Mouse (Mus musculus): ENCODE measurements around the gene Pou2f3. TPM values are rescaled to one million over a fixed set of nuclear protein-coding genes. Genes with fewer than 3 reads are reported as not detected.

Gene Pou2f3
- polyA plus RNA-seq (2016; fragmentation: Nextera tagmentation; extraction: Ambion mirVana) = 0.10 TPM in 1 of 2 replicates, not detected in the other

DNA sequence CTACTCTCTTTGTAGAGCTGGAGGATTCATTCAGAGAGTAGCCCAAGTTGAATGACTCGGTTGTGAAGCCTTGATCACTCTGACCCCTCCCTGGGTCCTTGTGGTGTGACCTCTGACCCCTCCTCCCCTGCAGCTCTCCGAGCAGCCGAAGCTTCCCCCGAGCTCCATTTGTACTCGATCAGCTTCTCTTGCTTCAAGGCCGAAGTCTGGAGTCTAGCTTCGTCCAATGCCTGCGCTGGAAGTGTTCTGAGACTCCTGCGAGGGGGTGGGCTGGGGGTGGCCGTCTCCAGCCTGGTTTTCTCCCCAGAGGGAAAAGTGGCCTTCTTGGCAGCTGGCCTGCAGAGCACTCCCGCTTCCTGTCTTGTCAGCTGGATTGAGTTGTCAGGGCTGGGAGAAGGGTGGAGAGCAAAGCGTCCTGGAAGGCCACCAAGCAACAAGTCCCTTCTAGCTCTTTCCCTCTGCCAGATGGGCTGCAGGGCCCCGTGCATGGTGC is at the start of gene Pou2f3:
TSS of gene Pou2f3 (minus strand) at position 180 of the 493 bp plus-strand sequence.
- 0 out of 2 replicates have a peak within 1 kb of the TSS, but pooled peaks have one; percentile 5 for H3K27ac ChIP-seq
- H3K27me3 ChIP-seq (ENCODE audit: insufficient read depth, poor library complexity, severe bottlenecking) = peaks cover 37% of the 10 kb centered on the region
- WGBS = 8% methylated on average over 13 of the region's 13 CpGs
- peak within 1 kb of the TSS; percentile 28 for H3K4me3 ChIP-seq
- no peak for DNase-seq (ENCODE audit: low spot score)
- no peaks in the 10 kb centered on the region for H3K9me3 ChIP-seq
- no peaks in the 10 kb centered on the region for H3K36me3 ChIP-seq
- peaks cover 34% of the 10 kb centered on the region for H3K4me1 ChIP-seq

GRCm38 (mm10) chr9:43253271-43253681 is 43.1 kb upstream of the Pou2f3 start:
- DNase-seq (ENCODE audit: low spot score) = no peak
- H3K4me3 ChIP-seq = no peak overlapping the region

GRCm38 (mm10) chr9:43252790-43253189 is 42.6 kb upstream of the Pou2f3 start:
- Histone ChIP-seq H3K36me3 (no peaks in the 10 kb centered on the region), H3K27ac (peak overlapping the region; percentile 77), H3K4me3 (no peak overlapping the region), H3K27me3 (ENCODE audit: insufficient read depth, poor library complexity, severe bottlenecking) (peaks cover 6% of the 10 kb centered on the region; the same call in 1 of the 2 replicates), H3K4me1 (peaks cover 28% of the 10 kb centered on the region), H3K9me3 (no peaks in the 10 kb centered on the region)
- WGBS = 56% methylated on average over 3 of the region's 3 CpGs
- no peak for DNase-seq (ENCODE audit: low spot score)

More at GRCm38 (mm10) chr9:43253271-43253681, 43.1 kb upstream of the Pou2f3 start:
- Histone ChIP-seq H3K9me3 (no peaks in the 10 kb centered on the region), H3K27me3 (ENCODE audit: insufficient read depth, poor library complexity, severe bottlenecking) (peaks cover 6% of the 10 kb centered on the region; the same call in 1 of the 2 replicates), H3K36me3 (no peaks in the 10 kb centered on the region), H3K4me1 (peaks cover 28% of the 10 kb centered on the region), H3K27ac (peak overlapping the region; percentile 77)
- 26% methylated on average over 5 of the region's 5 CpGs for WGBS

- no peak overlapping the region for H3K4me3 ChIP-seq
- 88% methylated on average over 2 of the region's 2 CpGs for WGBS
- H3K36me3 ChIP-seq = no peaks in the 10 kb centered on the region
- H3K4me1 ChIP-seq = peaks cover 25% of the 10 kb centered on the region
- no peak for DNase-seq (ENCODE audit: low spot score)
- H3K9me3 ChIP-seq = no peaks in the 10 kb centered on the region
- H3K27me3 ChIP-seq (ENCODE audit: insufficient read depth, poor library complexity, severe bottlenecking) = peaks cover 6% of the 10 kb centered on the region; the same call in 1 of the 2 replicates
- no peak overlapping the region for H3K27ac ChIP-seq
Observed at GRCm38 (mm10) chr9:43251786-43252185, 41.6 kb upstream of the Pou2f3 start.

GRCm38 (mm10) chr9:43246738-43247180 is 36.6 kb upstream of the Pou2f3 start:
- peak overlapping the region; percentile 71 for H3K27ac ChIP-seq
- no peaks in the 10 kb centered on the region for H3K36me3 ChIP-seq

DNA sequence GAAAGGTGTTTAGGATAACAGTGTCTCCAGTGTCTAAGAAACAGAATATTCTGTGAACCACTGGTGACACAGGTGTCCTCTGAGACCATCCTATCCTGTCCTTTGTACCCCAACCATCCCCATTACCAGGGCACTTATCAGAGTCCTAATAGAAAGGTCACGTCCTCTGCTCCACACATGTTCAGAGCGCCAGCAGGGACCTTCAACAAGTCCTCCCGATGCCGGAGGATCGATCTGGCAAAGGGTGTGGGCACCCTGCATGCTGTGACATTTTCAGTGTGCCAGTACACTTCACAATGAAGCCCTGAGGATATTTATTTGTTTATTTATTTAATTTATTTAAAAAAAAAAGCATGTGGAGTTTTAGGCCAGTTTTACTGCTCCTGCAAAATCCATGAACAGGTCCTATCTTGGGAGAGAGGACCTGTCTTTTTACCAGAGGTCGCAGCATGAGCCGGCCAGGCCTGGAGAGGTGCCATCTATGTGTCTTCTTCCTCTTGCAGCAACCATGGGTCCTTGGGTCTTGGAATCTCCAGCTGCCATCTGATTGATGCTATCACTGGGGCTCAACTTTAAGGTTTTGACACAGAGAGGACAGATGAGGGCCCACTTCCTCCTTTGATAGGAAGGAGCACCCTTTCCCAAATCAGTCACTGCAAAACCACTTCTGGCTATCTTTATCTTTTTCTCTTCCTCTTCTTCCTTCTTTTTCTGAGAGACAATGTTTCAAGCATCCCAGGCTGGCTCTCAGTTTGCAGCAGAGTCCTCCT is 35.8 kb upstream of the Pou2f3 start:
- H3K27me3 ChIP-seq (ENCODE audit: insufficient read depth, poor library complexity, severe bottlenecking) = no peaks in the 10 kb centered on the region
- peaks cover 25% of the 10 kb centered on the region for H3K4me1 ChIP-seq
- peak overlapping the region; percentile 71 for H3K27ac ChIP-seq
- no peak for DNase-seq (ENCODE audit: low spot score)
- 76% methylated on average over 7 of the region's 7 CpGs for WGBS
- H3K36me3 ChIP-seq = no peaks in the 10 kb centered on the region
- no peak overlapping the region for H3K4me3 ChIP-seq
- no peaks in the 10 kb centered on the region for H3K9me3 ChIP-seq

More at GRCm38 (mm10) chr9:43246738-43247180, 36.6 kb upstream of the Pou2f3 start:
- peak overlapping the region; percentile 46 for H3K4me3 ChIP-seq
- 6% methylated on average over 10 of the region's 10 CpGs for WGBS
- no peak for DNase-seq (ENCODE audit: low spot score)
- H3K9me3 ChIP-seq = no peaks in the 10 kb centered on the region
- H3K4me1 ChIP-seq = peaks cover 21% of the 10 kb centered on the region
- no peaks in the 10 kb centered on the region for H3K27me3 ChIP-seq (ENCODE audit: insufficient read depth, poor library complexity, severe bottlenecking)

GRCm38 (mm10) chr9:43242432-43242831 is 32.3 kb upstream of the Pou2f3 start:
- Histone ChIP-seq H3K4me1 (peaks cover 59% of the 10 kb centered on the region), H3K27me3 (ENCODE audit: insufficient read depth, poor library complexity, severe bottlenecking) (no peaks in the 10 kb centered on the region), H3K4me3 (no peak overlapping the region), H3K36me3 (no peaks in the 10 kb centered on the region), H3K27ac (peak overlapping the region; percentile 16; the same call in 1 of the 2 replicates), H3K9me3 (no peaks in the 10 kb centered on the region)
- no peak for DNase-seq (ENCODE audit: low spot score)
- WGBS = 62% methylated on average over 5 of the region's 5 CpGs

GRCm38 (mm10) chr9:43241970-43242369 is 31.8 kb upstream of the Pou2f3 start:
- H3K27ac ChIP-seq = 0 out of 2 replicates have a peak overlapping the region, but pooled peaks have one; percentile 16

GRCm38 (mm10) chr9:43241291-43241690 is 31.1 kb upstream of the Pou2f3 start:
- H3K9me3 ChIP-seq = no peaks in the 10 kb centered on the region
- DNase-seq (ENCODE audit: low spot score) = no peak
- peak overlapping the region; percentile 17; the same call in 1 of the 2 replicates for H3K27ac ChIP-seq
- WGBS = 63% methylated on average over 4 of the region's 4 CpGs
- no peaks in the 10 kb centered on the region for H3K36me3 ChIP-seq
- H3K4me3 ChIP-seq = no peak overlapping the region
- H3K4me1 ChIP-seq = peaks cover 63% of the 10 kb centered on the region
- H3K27me3 ChIP-seq (ENCODE audit: insufficient read depth, poor library complexity, severe bottlenecking) = no peaks in the 10 kb centered on the region

More at GRCm38 (mm10) chr9:43241970-43242369, 31.8 kb upstream of the Pou2f3 start:
- WGBS = 83% methylated on average over 8 of the region's 8 CpGs
- no peaks in the 10 kb centered on the region for H3K36me3 ChIP-seq
- H3K4me3 ChIP-seq = no peak overlapping the region
- no peaks in the 10 kb centered on the region for H3K9me3 ChIP-seq
- H3K4me1 ChIP-seq = peaks cover 63% of the 10 kb centered on the region
- H3K27me3 ChIP-seq (ENCODE audit: insufficient read depth, poor library complexity, severe bottlenecking) = no peaks in the 10 kb centered on the region
- no peak for DNase-seq (ENCODE audit: low spot score)

- 26% methylated on average over 2 of the region's 2 CpGs for WGBS
- H3K27me3 ChIP-seq (ENCODE audit: insufficient read depth, poor library complexity, severe bottlenecking) = no peaks in the 10 kb centered on the region
- no peak for DNase-seq (ENCODE audit: low spot score)
- H3K9me3 ChIP-seq = no peaks in the 10 kb centered on the region
- peak overlapping the region; percentile 95 for H3K27ac ChIP-seq
- H3K36me3 ChIP-seq = 0 out of 2 replicates have a peak, but pooled peaks cover 2% of the 10 kb centered on the region
- peaks cover 65% of the 10 kb centered on the region for H3K4me1 ChIP-seq
- peak overlapping the region; percentile 95 for H3K4me3 ChIP-seq
Observed at GRCm38 (mm10) chr9:43240594-43240900, 30.4 kb upstream of the Pou2f3 start.

- 0 out of 2 replicates have a peak, but pooled peaks cover 2% of the 10 kb centered on the region for H3K36me3 ChIP-seq
- no peaks in the 10 kb centered on the region for H3K9me3 ChIP-seq
- DNase-seq (ENCODE audit: low spot score) = peak; percentile 95
- H3K4me1 ChIP-seq = peaks cover 71% of the 10 kb centered on the region
- 1% methylated on average over 44 of the region's 44 CpGs for WGBS
- no peaks in the 10 kb centered on the region for H3K27me3 ChIP-seq (ENCODE audit: insufficient read depth, poor library complexity, severe bottlenecking)
- peak within 1 kb of the TSS; percentile 95 for H3K4me3 ChIP-seq
- H3K27ac ChIP-seq = peak within 1 kb of the TSS; percentile 95
Observed at GRCm38 (mm10) chr9:43239712-43240593, 29.8 kb upstream of the Pou2f3 start, which contains the start of gene Oaf. Gene Oaf, minus strand, starts transcription at chr9:43239911.

Data from heart, embryonic 10.5 days (tissue).